Mouse (Mus musculus) small intestine, adult 2 months (tissue): ENCODE measurements at regions not wholly inside any gene's neighbourhood (a gene's known extent, or its start where the extent isn't known, plus 50 kb on each side); places are given as distances from the start of the nearest gene placed in this dataset.

Source experiments
- CTCF ChIP-seq: fragments of 200-500 bp; IDR thresholded peaks from 2 replicates; pipeline ENCODE4 v1.5.1; 2012; ENCODE audit warnings: low read depth, mild to moderate bottlenecking, control low read depth, inconsistent platforms, low read length, moderate library complexity, mixed read lengths; ENCODE audit not compliant: insufficient replicate concordance, insufficient read length; ENCODE audit errors: extremely low read depth
- POLR2A ChIP-seq: fragments of 200-500 bp; IDR thresholded peaks from 2 replicates; pipeline ENCODE4 v1.6.1; 2012; ENCODE audit warnings: low read depth, mild to moderate bottlenecking, control low read depth, inconsistent platforms, low read length, moderate library complexity

DNA sequence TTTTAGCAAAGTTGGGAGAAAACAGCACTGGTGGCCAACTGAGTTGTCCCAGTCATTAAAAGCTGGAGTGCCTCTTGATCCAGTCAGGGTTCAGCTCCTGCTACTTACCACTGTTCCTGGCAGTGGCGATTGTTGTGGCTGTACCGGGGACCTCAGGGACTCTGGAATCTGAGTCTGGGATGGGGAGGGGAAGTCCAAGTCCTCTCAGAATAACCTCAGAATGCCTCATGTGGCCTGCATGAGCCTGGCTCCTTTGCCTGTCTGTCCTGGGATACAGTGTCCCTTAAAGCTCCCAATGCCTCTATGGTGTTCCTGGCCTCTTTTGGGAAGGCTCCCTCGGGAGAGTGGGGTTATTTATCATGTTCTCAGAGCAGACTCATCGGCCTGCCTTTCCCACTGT is 173.8 kb upstream of the Col8a1 start:
- TF ChIP-seq CTCF = no peak
- no peak for TF ChIP-seq POLR2A
